Mouse (Mus musculus): ENCODE measurements around the gene Usp46.

DNA sequence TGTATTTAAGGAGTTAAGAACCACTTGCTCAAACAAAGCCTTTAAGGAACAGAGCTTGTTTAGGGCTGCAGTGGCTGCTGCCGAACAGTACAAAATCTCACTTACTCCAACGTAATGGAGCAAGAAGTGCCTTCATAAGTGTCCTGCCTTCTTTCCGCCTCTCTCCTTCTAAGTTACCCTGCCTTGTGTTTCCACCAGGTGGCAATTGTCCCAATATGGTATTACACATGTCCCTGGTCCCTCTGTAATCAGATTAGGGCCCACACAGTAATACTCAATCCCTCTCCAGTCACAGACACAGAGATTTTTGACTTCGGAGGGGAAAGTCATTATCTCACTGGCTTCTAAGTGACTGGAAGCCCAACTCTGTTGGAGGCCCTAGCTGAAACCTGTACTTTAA, 34.1 kb downstream of the Usp46 start:
- TF ChIP-seq POLR2A (IDR thresholded peaks at IDR 0.05; ENCODE audit: control insufficient read depth, extremely low read depth, insufficient read depth, low read length, poor library complexity): no peak
- TF ChIP-seq CTCF (IDR thresholded peaks at IDR 0.05; ENCODE audit: borderline replicate concordance, control insufficient read depth, extremely low read depth, insufficient read depth, low read length, poor library complexity): no peak

All from thymus, adult 2 months (tissue).